Mouse (Mus musculus) testis, postnatal 10 days (tissue): Measurements from ENCODE around the gene Gimap7.
"Not testable (repeated sequence)": the region's sequence is repeated elsewhere in the genome, so short reads cannot be mapped to it uniquely, and the experiment has no call there.

ENCODE experiments used
- DNase-seq: peaks from one replicate; pipeline ENCODE4 v3.0.0; 2021; ENCODE audit warnings: low spot score

Gimap7 gene

GRCm38 (mm10) chr6:48718455-48718854, at the start of gene Gimap7, which contains the start of gene Gm28053:
Gene Gimap7, plus strand, starts transcription at chr6:48718621.
Gene Gm28053, plus strand, starts transcription at chr6:48718607.
- DNase-seq = no peak

- DNase-seq = no peak
Observed at GRCm38 (mm10) chr6:48669446-48669969, 48.9 kb upstream of the Gimap7 start.

GRCm38 (mm10) chr6:48674291-48675058, 43.9 kb upstream of the Gimap7 start:
- DNase-seq = no peak

DNA sequence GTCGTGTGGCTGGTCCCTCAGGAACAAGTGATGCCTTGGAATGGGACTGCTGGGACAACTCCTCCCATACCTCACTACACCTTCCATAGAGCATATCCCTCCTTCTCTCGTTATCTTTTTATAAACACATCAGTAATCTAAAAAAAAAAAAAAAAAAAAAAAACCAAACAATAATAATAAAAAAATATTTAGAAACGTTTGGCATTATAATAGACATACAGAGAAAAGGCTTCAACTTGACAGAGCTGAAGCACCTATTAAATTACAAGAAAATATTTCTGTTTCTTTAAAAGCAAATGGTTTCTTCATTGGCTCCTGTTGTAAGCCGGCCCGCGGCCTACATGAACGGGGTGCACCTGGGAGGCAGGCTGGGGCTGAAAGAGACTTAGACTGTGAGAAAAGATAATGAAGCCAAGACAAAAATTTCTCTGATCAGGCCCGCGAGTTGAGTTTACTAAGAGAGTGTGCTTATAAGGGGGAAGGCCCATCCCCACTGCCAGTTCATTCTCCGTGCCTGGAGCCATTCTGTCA, 43.0 kb upstream of the Gimap7 start:
- no peak for DNase-seq

DNA sequence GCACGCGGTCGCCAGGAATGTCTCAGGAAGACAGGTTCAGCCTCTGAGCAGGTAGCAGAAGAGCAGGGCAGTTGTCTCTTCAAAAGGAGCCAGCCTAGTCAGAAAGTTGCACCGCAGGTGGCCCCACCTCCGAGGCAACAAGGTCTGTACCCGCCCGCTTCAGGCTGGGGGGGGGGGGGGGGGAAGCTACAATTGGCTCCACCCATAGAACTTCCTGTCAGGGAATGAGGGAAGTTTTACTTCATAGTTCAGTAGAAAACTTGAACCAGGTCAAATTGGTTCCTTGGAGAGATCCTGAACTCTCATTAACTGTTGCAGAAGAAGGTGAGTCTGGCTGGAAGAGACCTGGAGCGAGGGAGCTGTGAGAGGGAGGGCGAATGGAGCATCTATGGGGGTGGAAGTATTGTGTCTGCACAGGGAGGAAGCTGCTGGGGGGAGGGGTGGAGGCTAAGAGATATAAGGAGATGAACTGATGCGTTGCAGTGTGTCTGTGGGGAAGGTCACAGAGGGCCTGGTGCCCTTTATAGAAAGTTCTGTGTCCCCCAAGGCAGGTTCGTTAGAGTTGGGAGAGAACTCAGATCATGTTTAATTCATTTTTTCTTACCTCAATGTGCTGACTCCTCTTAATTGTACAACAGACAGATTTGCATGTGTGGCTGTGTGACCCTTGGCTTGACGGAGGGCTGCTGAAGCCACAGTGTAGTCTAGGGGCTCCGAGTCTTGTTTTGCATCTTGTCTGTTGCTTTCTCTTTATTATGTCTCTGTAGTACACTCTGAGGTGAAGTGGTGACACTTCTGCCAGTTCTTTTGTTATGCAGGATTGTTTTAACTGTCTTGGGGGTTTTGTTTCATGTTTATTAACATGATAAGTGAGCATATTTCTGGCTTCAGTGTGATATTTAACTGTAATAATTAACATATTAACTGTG, 42.2 kb upstream of the Gimap7 start, which contains the start of gene Gimap9:
Gimap9 (plus strand) TSS at position 199 of the 929 bp plus-strand sequence.
- DNase-seq = no peak

GRCm38 (mm10) chr6:48676860-48677415, 41.5 kb upstream of the Gimap7 start:
- DNase-seq = no peak

DNA sequence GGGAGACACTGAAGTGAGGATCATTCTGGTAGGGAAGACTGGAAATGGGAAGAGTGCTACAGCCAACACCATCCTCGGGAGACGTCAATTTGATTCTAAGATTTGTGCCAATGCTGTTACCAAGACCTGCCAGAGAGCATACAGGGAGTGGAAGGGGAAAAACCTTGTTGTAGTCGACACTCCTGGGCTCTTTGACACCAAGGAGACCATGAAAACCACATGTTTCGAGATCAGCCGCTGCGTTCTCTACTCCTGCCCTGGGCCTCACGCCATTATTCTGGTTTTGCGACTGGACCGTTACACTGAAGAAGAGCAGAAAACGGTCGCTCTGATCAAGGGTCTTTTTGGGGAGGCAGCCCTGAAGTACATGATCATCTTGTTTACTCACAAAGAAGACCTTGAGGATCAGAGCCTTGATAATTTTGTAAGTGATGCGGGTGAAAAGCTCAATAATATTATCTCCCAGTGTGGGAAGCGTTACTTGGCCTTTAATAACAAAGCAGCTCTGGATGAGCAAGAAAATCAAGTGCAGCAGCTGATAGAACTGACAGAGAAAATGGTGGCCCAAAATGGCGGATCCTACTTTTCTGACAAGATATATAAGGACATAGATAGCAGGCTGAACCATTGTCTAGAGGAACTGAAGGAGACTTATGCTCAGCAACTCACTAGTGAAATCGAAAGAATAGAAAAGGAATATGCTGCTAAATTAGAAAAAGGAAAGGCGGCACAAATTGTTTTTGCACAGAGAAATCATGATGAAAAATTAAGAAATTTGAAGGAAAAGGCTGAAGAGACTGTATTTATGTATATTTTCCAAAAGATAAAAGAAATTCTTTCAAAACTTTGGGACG, 40.7 kb upstream of the Gimap7 start:
- DNase-seq = no peak

GRCm38 (mm10) chr6:48678391-48678790, 40.0 kb upstream of the Gimap7 start:
- no peak for DNase-seq

- no peak for DNase-seq
Observed at GRCm38 (mm10) chr6:48679701-48680100, 38.7 kb upstream of the Gimap7 start.

- no peak for DNase-seq
Observed at GRCm38 (mm10) chr6:48680421-48680820, 38.0 kb upstream of the Gimap7 start.

GRCm38 (mm10) chr6:48681472-48682090, 36.8 kb upstream of the Gimap7 start:
- no peak for DNase-seq

DNA sequence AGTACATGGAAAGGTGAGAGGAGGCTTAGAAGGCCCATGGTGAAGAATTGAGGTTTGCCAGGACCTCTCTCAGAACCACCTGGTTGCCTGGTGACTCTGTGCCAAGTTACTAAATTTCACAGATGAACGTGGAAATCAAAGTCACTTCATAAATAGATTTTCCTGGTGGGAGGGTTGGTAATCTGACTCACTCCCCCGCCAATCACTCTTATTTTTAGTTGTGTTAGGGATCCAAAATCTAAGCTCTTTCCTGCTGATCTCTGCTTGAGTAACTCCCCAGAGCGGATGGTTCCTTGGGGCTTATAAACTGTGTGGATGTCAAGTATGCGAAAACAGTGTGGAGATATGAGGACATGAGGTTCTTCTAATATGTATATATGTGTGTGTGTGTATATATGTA, 36.1 kb upstream of the Gimap7 start:
- DNase-seq = no peak

DNA sequence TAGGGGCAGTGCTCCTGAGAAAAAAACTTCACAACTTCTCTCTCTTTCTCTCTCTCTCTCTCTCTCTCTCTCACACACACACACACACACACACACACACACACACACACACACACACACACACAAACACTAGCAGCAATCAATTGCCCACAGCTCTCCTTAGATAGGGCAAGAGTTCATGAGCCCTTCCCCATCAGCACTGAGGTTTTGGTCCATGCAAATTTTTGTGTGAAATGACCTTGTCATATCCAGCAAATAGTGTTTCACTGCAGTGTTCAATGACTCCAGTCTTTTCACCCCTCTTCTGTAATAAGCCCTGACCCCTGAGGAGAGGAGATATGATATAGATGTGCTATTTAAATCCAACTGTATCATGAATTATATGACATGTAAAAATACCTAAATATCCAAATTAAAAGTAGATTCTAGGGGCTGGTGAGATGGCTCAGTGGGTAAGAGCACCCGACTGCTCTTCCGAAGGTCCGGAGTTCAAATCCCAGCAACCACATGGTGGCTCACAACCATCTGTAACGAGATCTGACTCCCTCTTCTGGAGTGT, 35.1 kb upstream of the Gimap7 start:
- not testable (repeated sequence) for DNase-seq

DNA sequence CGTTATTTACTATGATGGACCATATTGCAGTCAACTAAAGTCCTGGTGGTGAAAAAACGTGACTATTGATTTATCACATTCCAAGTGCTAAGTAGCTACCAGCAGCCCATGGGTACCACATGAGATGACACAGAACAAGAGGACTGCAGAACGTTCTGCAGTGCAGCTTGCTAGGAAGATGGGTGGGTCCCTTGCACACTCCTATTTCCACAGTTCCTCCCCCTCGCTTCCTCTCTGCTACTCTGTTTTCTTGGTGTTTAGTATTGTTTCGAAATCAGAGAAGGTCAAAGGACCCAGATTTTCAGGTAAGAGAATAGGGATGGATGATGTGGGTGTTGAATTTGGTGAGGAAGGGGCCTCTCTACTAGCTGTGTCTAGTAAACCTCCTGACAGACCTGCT, 34.1 kb upstream of the Gimap7 start, which contains the start of gene Gimap4:
Gimap4 (plus strand) TSS at position 231 of the 400 bp plus-strand sequence.
- DNase-seq = no peak

DNA sequence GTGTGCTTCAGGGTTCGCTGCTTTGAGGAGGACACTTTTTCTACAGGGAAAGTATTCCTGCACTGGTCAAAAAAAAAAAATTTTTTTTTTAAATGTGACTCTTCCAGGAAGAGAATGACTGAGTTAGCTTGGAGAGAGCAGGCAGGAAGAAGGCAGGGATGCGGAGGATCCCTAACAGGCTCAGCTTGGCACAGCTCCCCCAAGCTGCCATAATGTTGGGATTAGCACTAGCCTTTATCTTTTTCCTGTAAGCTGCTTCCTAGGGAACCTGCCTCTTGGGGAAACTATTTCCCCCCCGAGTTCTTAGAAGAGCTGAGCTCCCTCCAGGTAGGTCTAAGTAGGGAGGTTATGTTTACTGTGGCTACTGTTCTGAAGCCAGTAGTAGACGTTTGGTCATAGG, 33.6 kb upstream of the Gimap7 start:
- no peak for DNase-seq

GRCm38 (mm10) chr6:48685251-48685650, 33.2 kb upstream of the Gimap7 start:
- DNase-seq = no peak

DNA sequence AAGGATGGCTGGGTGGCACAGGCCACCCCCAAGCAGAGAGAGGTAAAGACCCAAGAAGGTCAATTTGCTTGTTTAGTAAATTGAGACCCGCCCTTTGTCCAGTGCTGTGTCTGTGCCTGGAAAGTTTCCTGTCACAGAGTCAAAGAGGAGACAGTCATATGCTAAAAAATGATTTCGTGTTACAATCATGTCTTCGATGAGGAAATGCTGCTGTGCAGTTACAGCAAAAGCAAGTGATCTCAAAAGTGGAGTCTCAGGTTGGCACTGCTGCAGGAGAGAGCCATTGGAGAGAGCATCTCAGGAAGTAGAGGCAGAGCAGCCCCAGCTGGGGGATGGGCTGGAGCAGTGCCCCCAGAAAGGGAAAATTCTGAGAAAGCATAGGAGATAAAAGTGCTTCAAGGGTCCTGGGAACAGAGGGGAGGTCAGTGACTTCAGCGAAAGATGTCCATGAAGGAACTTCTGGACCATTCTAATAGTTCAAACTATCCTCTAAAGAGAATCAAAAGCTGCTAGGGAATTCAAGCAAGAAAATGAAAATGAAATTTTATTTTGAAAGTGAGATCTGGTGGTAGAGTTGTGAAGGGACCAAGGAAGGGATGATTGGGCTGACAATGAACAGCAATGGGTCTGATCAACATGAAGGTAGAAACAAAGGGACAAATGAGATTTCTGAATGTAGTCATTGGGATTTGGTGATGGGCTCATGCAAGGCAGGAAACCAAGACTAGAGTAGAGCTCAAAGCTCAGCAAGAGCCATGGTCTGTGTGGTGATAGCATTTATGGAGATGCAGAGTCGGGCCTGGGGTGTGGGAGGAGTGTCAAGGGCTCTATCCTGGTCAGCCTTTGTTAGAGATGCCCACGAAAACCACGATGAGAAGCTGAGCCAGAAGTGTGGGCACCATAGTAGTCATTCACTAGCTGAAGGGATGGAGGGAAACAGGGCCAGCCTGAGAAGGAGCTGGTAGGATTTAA, 32.4 kb upstream of the Gimap7 start:
- no peak for DNase-seq

GRCm38 (mm10) chr6:48687077-48687476, 31.3 kb upstream of the Gimap7 start:
- DNase-seq = no peak

DNA sequence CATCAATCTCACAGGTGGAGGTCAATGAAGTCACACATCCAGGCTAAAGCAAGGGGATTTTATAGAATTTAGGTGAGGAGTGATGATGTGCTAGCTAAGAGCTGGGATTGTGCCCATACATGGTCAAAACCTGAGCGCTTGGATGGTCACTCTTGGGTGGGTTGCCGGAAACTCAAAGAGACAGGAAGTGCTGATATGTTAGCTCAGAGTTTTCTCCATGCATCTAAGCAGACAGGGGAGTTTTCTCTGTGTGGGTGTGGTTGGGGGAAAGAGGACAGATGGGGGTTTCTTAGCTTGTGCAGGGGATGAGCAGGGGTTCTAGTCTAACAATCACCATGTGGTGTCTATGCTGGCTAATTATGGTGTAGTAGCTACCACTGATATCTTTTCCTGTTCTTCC, 29.1 kb upstream of the Gimap7 start:
- no peak for DNase-seq
